Comparison of ENCODE assay signal across 13 mouse cellular contexts in the genomic region with DNA sequence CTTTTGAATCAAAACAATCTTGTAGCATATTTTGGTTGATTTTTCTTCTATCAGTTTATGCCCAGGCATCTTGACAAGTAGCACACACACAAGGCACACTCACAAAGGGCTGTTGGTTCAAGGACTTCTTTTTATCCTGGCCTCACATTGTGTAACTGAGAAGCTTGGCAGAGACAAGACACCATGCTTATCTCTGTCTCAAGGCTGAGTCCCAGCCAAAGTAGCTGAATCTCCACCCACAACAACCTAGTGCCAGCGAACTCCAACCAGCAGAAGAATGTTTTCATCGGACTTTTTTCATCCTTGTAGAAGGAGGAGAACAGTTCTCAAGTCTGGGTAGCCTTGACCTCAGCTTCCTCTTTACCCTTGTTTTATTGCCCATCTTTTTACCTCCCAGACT.
A peak's percentile ranks its signal among the peaks of the same experiment; 100 is the strongest.
DNase-seq lines count a peak whose midpoint lies in the region; ATAC-seq lines count a peak whose summit lies in the region.
"Had no signal": no experiment of that assay in that cellular context is flagged by ENCODE, and none has a peak within 500 bp of the region (broad histone marks: within the 10 kb centered on the region; RNA-seq: fewer than 3 reads in every experiment).

No protein-coding gene starts in this region.

- 0 out of 2 replicates have a peak overlapping the region, but pooled peaks have one; percentile 11 for H3K27ac ChIP-seq in embryonic facial prominence, embryonic 13.5 days
- H3K27ac ChIP-seq in embryonic facial prominence, embryonic 10.5 days (replicated peaks) = no peak overlapping the region
- no peak overlapping the region for H3K27ac ChIP-seq in lung, embryonic 16.5 days (ENCODE audit: low read length)
- H3K27ac ChIP-seq in intestine, embryonic 15.5 days = no peak overlapping the region
- no peak overlapping the region for H3K27ac ChIP-seq in liver, embryonic 12.5 days
- H3K27ac ChIP-seq: embryonic facial prominence, embryonic 15.5 days; heart, embryonic 13.5 days; layer of hippocampus, adult 2 months; limb, embryonic 10.5 days had no signal

- H3K4me2 ChIP-seq in embryonic facial prominence, embryonic 13.5 days = no peak overlapping the region
- no peak overlapping the region for H3K4me2 ChIP-seq in lung, embryonic 16.5 days (ENCODE audit: low read depth, low read length)
- H3K4me2 ChIP-seq in intestine, embryonic 15.5 days (replicated peaks) = no peak overlapping the region
- H3K4me2 ChIP-seq in liver, embryonic 12.5 days = no peak overlapping the region
- H3K4me2 ChIP-seq: embryonic facial prominence, embryonic 15.5 days; heart, embryonic 13.5 days had no signal

- H3K36me3 ChIP-seq in embryonic facial prominence, embryonic 13.5 days = no peaks in the 10 kb centered on the region
- H3K36me3 ChIP-seq in embryonic facial prominence, embryonic 10.5 days (replicated peaks) = no peaks in the 10 kb centered on the region
- no peaks in the 10 kb centered on the region for H3K36me3 ChIP-seq in lung, embryonic 16.5 days (ENCODE audit: control insufficient read depth, insufficient read depth, low read length)
- H3K36me3 ChIP-seq in intestine, embryonic 15.5 days = no peaks in the 10 kb centered on the region
- H3K36me3 ChIP-seq in liver, embryonic 12.5 days = no peaks in the 10 kb centered on the region
- H3K36me3 ChIP-seq: embryonic facial prominence, embryonic 15.5 days; heart, embryonic 13.5 days; limb, embryonic 10.5 days had no signal

- no peaks in the 10 kb centered on the region for H3K9me3 ChIP-seq in embryonic facial prominence, embryonic 13.5 days
- no peaks in the 10 kb centered on the region for H3K9me3 ChIP-seq in embryonic facial prominence, embryonic 10.5 days
- no peaks in the 10 kb centered on the region for H3K9me3 ChIP-seq in lung, embryonic 16.5 days (ENCODE audit: control insufficient read depth, low read length)
- no peaks in the 10 kb centered on the region for H3K9me3 ChIP-seq in intestine, embryonic 15.5 days
- no peaks in the 10 kb centered on the region for H3K9me3 ChIP-seq in liver, embryonic 12.5 days (replicated peaks)
- H3K9me3 ChIP-seq: embryonic facial prominence, embryonic 15.5 days; heart, embryonic 13.5 days; limb, embryonic 10.5 days had no signal

- 74% methylated on average over 2 of the region's 2 CpGs for WGBS in embryonic facial prominence, embryonic 13.5 days
- 75% methylated on average over 2 of the region's 2 CpGs for WGBS in embryonic facial prominence, embryonic 10.5 days
- WGBS in lung, embryonic 16.5 days = 43% methylated on average over 2 of the region's 2 CpGs
- WGBS in intestine, embryonic 15.5 days = 64% methylated on average over 2 of the region's 2 CpGs
- WGBS in liver, embryonic 12.5 days (ENCODE audit: insufficient replicate concordance) = 51% methylated on average over 2 of the region's 2 CpGs

- no peak overlapping the region for H3K9ac ChIP-seq in embryonic facial prominence, embryonic 13.5 days
- H3K9ac ChIP-seq in lung, embryonic 16.5 days (ENCODE audit: low read length) = no peak overlapping the region
- no peak overlapping the region for H3K9ac ChIP-seq in intestine, embryonic 15.5 days
- H3K9ac ChIP-seq in liver, embryonic 12.5 days = no peak overlapping the region
- H3K9ac ChIP-seq: embryonic facial prominence, embryonic 15.5 days; heart, embryonic 13.5 days had no signal

- no peak for ATAC-seq in embryonic facial prominence, embryonic 13.5 days (ENCODE audit: insufficient number of reproducible peaks, insufficient read depth, low FRiP score, low TSS enrichment, low read depth)
- peak; percentile 69 for ATAC-seq in lung, embryonic 16.5 days (ENCODE audit: low read depth)
- ATAC-seq in intestine, embryonic 15.5 days = no peak
- no peak for ATAC-seq in liver, embryonic 12.5 days

- no peak overlapping the region for H3K4me3 ChIP-seq in embryonic facial prominence, embryonic 13.5 days
- no peak overlapping the region for H3K4me3 ChIP-seq in embryonic facial prominence, embryonic 10.5 days
- H3K4me3 ChIP-seq in lung, embryonic 16.5 days (ENCODE audit: low read length) = no peak overlapping the region
- H3K4me3 ChIP-seq in intestine, embryonic 15.5 days (replicated peaks) = no peak overlapping the region
- no peak overlapping the region for H3K4me3 ChIP-seq in liver, embryonic 12.5 days
- H3K4me3 ChIP-seq: embryonic facial prominence, embryonic 15.5 days; heart, embryonic 13.5 days; layer of hippocampus, adult 2 months; limb, embryonic 10.5 days had no signal

- no peaks in the 10 kb centered on the region for H3K27me3 ChIP-seq in embryonic facial prominence, embryonic 13.5 days
- H3K27me3 ChIP-seq in embryonic facial prominence, embryonic 10.5 days (replicated peaks; ENCODE audit: low read depth, poor library complexity, severe bottlenecking) = no peaks in the 10 kb centered on the region
- H3K27me3 ChIP-seq in lung, embryonic 16.5 days (ENCODE audit: control insufficient read depth, insufficient read depth, low read depth, low read length) = no peaks in the 10 kb centered on the region
- no peaks in the 10 kb centered on the region for H3K27me3 ChIP-seq in intestine, embryonic 15.5 days (replicated peaks)
- no peaks in the 10 kb centered on the region for H3K27me3 ChIP-seq in liver, embryonic 12.5 days (replicated peaks)
- H3K27me3 ChIP-seq: embryonic facial prominence, embryonic 15.5 days; heart, embryonic 13.5 days had no signal

- H3K4me1 ChIP-seq in embryonic facial prominence, embryonic 13.5 days = no peaks in the 10 kb centered on the region
- no peaks in the 10 kb centered on the region for H3K4me1 ChIP-seq in embryonic facial prominence, embryonic 10.5 days
- H3K4me1 ChIP-seq in lung, embryonic 16.5 days (replicated peaks; ENCODE audit: control insufficient read depth, insufficient read depth, low read length) = no peaks in the 10 kb centered on the region
- H3K4me1 ChIP-seq in intestine, embryonic 15.5 days (replicated peaks) = no peaks in the 10 kb centered on the region
- H3K4me1 ChIP-seq in liver, embryonic 12.5 days = no peaks in the 10 kb centered on the region
- H3K4me1 ChIP-seq: embryonic facial prominence, embryonic 15.5 days; heart, embryonic 13.5 days; limb, embryonic 10.5 days had no signal

- DNase-seq in embryonic facial prominence, embryonic 10.5 days (ENCODE audit: low spot score) = no peak
- peak; percentile 10 for DNase-seq in urinary bladder, postnatal 25 days (ENCODE audit: low spot score)
- DNase-seq in urinary bladder, postnatal 10 days (ENCODE audit: low spot score) = no peak
- DNase-seq in layer of hippocampus, adult 18-20 months (ENCODE audit: low spot score in 2 of 2) = no peak
- DNase-seq: cerebellum, adult 9-11 months had no signal
